Mouse (Mus musculus) layer of hippocampus, adult 2 months (tissue): ENCODE results near the gene Sp100. TPM values are rescaled to one million over a fixed set of nuclear protein-coding genes. Genes with fewer than 3 reads are reported as not detected.
A peak's percentile ranks its signal among the peaks of the same experiment; 100 is the strongest.

Experiments used
- DNase-seq, 2 experiments: peaks; one replicate each; pipeline ENCODE4 v3.0.0; 2022; ENCODE audit warnings: low spot score in 2 of 2
- H3K27ac ChIP-seq: fragments of 200-600 bp; 2 replicates; pipeline ENCODE4 v1.8.1; 2022
- H3K4me3 ChIP-seq: fragments of 200-600 bp; 2 replicates; pipeline ENCODE4 v1.8.1; 2022; ENCODE audit warnings: mild to moderate bottlenecking
- CTCF ChIP-seq: fragments of 200-600 bp; conservative IDR thresholded peaks from 2 replicates; pipeline ENCODE4 v1.8.1; 2022; ENCODE audit warnings: antibody characterized with exemption, mild to moderate bottlenecking, moderate library complexity
- microRNA-seq, 2 experiments: library from miRNA; unstranded; fragments of <30 nt; microRNA quantifications; one replicate each; pipeline ENCODE4 v1.2.0; 2021
- total RNA-seq, 2 experiments: library from RNA; stranded (reverse); gene quantifications; 2 replicates each; pipeline ENCODE4 v1.2.3; 2021

Gene Sp100
- total RNA-seq, 2 experiments from 2014 or later, result 2.8 to 3.6 TPM

- DNase-seq, result no peak
Measured at GRCm38 (mm10) chr1:85742916-85743505, 93.2 kb downstream of the Sp100 start.

GRCm38 (mm10) chr1:85744539-85744938 lies 94.8 kb downstream of the Sp100 start:
- Histone ChIP-seq H3K4me3 (no peak overlapping the region), H3K27ac (no peak overlapping the region)
- no peak for TF ChIP-seq CTCF
- DNase-seq, result no peak

More at GRCm38 (mm10) chr1:85742916-85743505, 93.2 kb downstream of the Sp100 start:
- Histone ChIP-seq H3K4me3 (no peak overlapping the region), H3K27ac (no peak overlapping the region)
- no peak for TF ChIP-seq CTCF

GRCm38 (mm10) chr1:85746511-85746910 lies 96.7 kb downstream of the Sp100 start:
- H3K27ac ChIP-seq, result no peak overlapping the region
- no peak for TF ChIP-seq CTCF
- DNase-seq, result no peak
- H3K4me3 ChIP-seq, result no peak overlapping the region

- no peak overlapping the region for H3K27ac ChIP-seq
Measured at GRCm38 (mm10) chr1:85749829-85750228, 100.0 kb downstream of the Sp100 start.

GRCm38 (mm10) chr1:85750650-85751049 lies 100.9 kb downstream of the Sp100 start:
- no peak for TF ChIP-seq CTCF
- no peak for DNase-seq
- Histone ChIP-seq H3K27ac (no peak overlapping the region), H3K4me3 (no peak overlapping the region)

More at GRCm38 (mm10) chr1:85749829-85750228, 100.0 kb downstream of the Sp100 start:
- DNase-seq, result no peak
- TF ChIP-seq CTCF, result no peak
- no peak overlapping the region for H3K4me3 ChIP-seq

- no peak for TF ChIP-seq CTCF
- Histone ChIP-seq H3K27ac (no peak overlapping the region), H3K4me3 (no peak overlapping the region)
- no peak for DNase-seq
Measured at GRCm38 (mm10) chr1:85751494-85751893, 101.7 kb downstream of the Sp100 start.

GRCm38 (mm10) chr1:85751932-85752680 lies 102.3 kb downstream of the Sp100 start:
- H3K4me3 ChIP-seq, result no peak overlapping the region
- H3K27ac ChIP-seq, result no peak overlapping the region
- DNase-seq, result no peak
- TF ChIP-seq CTCF, result no peak

GRCm38 (mm10) chr1:85757531-85758230 lies 107.9 kb downstream of the Sp100 start:
- H3K27ac ChIP-seq, result no peak overlapping the region
- DNase-seq, result peak in 1 of 2 experiments; percentile 33
- no peak for TF ChIP-seq CTCF
- H3K4me3 ChIP-seq, result no peak overlapping the region

- DNase-seq, result peak; percentile 16 to 28
- Histone ChIP-seq H3K27ac (no peak overlapping the region), H3K4me3 (no peak overlapping the region)
- TF ChIP-seq CTCF, result no peak
Measured at GRCm38 (mm10) chr1:85758231-85758968, 108.6 kb downstream of the Sp100 start.

- TF ChIP-seq CTCF, result no peak
Measured at GRCm38 (mm10) chr1:85758969-85759293, 109.1 kb downstream of the Sp100 start.

More at GRCm38 (mm10) chr1:85758969-85759293, 109.1 kb downstream of the Sp100 start:
- DNase-seq, result no peak
- Histone ChIP-seq H3K4me3 (no peak overlapping the region), H3K27ac (no peak overlapping the region)

Small RNA genes lying within 50 kb of the gene (microRNA-seq; reads per million reads assigned to microRNA genes)
- gene Mir8096, result 0 reads per million in 2 experiments

Other genes starting within 250 kb of the Sp100 start
- gene G530012D18Rik, start 74.3 kb upstream of the Sp100 start, total RNA-seq, result not detected
- gene Sp110, start 51.2 kb upstream of the Sp100 start, total RNA-seq, result 1 to 10 TPM in 1 of 2 experiments, under 1 TPM in 1; 0.69 to 1.4 TPM
- gene Sp140, start 49.6 kb upstream of the Sp100 start, total RNA-seq, result 1 to 10 TPM in 1 of 2 experiments, under 1 TPM in 1; 0.44 to 1.1 TPM
- gene A630001G21Rik, start 128.7 kb downstream of the Sp100 start, total RNA-seq, result under 1 TPM; 0.59 to 0.79 TPM
- gene Cab39, start 143.5 kb downstream of the Sp100 start, total RNA-seq, result 100 to 1,000 TPM; 152 to 157 TPM
- gene Itm2c, start 244.3 kb downstream of the Sp100 start, total RNA-seq, result 100 to 1,000 TPM; 748 to 802 TPM